In genomic region chr19:32487595-32488255, GRCm38 (mm10) we compare ENCODE assay signal across 10 mouse cellular contexts. TPM values are rescaled to one million over a fixed set of nuclear protein-coding genes. Genes with fewer than 3 reads are reported as not detected.
A peak's percentile ranks its signal among the peaks of the same experiment; 100 is the strongest.
DNase-seq lines count a peak whose midpoint lies in the region; ATAC-seq and TF ChIP-seq lines count a peak whose summit lies in the region.
"Had no signal": no experiment of that assay in that cellular context is flagged by ENCODE, and none has a peak within 500 bp of the region (broad histone marks: within the 10 kb centered on the region; RNA-seq: fewer than 3 reads in every experiment).

No protein-coding gene starts in this region.

- H3K4me3 ChIP-seq in kidney, embryonic 14.5 days (ENCODE audit: low read length): no peak overlapping the region
- H3K4me3 ChIP-seq in embryonic facial prominence, embryonic 14.5 days (ENCODE audit: low read depth, low read length): peak overlapping the region; percentile 81; the same call in 1 of the 2 replicates
- H3K4me3 ChIP-seq in intestine, embryonic 16.5 days (ENCODE audit: low read length): peak overlapping the region; percentile 83
- H3K4me3 ChIP-seq in midbrain, postnatal 0 days (ENCODE audit: low read depth, low read length): 0 out of 2 replicates have a peak overlapping the region, but pooled peaks have one; percentile 68

- no peak for TF ChIP-seq CTCF in midbrain, postnatal 0 days (IDR thresholded peaks at IDR 0.05)

- peaks cover 3% of the 10 kb centered on the region; the same call in 1 of the 2 replicates for H3K4me1 ChIP-seq in kidney, embryonic 14.5 days (ENCODE audit: control insufficient read depth, insufficient read depth, low read length)
- H3K4me1 ChIP-seq in embryonic facial prominence, embryonic 14.5 days (ENCODE audit: control insufficient read depth, insufficient read depth, low read length): peaks cover 18% of the 10 kb centered on the region
- H3K4me1 ChIP-seq in intestine, embryonic 16.5 days (ENCODE audit: control insufficient read depth, insufficient read depth, low read length): peaks cover 16% of the 10 kb centered on the region
- H3K4me1 ChIP-seq in midbrain, postnatal 0 days (ENCODE audit: insufficient read depth, low read length): peaks cover 9% of the 10 kb centered on the region; the same call in 1 of the 2 replicates

- no peak overlapping the region for H3K27ac ChIP-seq in kidney, embryonic 14.5 days (ENCODE audit: low read depth, low read length)
- no peak overlapping the region for H3K27ac ChIP-seq in embryonic facial prominence, embryonic 14.5 days (replicated peaks; ENCODE audit: low read depth, low read length)
- no peak overlapping the region for H3K27ac ChIP-seq in intestine, embryonic 16.5 days (ENCODE audit: low read length)
- no peak overlapping the region for H3K27ac ChIP-seq in midbrain, postnatal 0 days (ENCODE audit: low read depth, low read length)

- peaks cover 9% of the 10 kb centered on the region; the same call in 1 of the 2 replicates for H3K36me3 ChIP-seq in kidney, embryonic 14.5 days (ENCODE audit: control insufficient read depth, insufficient read depth, low read length)
- H3K36me3 ChIP-seq in embryonic facial prominence, embryonic 14.5 days (ENCODE audit: control insufficient read depth, insufficient read depth, low read length): peaks cover 9% of the 10 kb centered on the region
- peaks cover 6% of the 10 kb centered on the region; the same call in 1 of the 2 replicates for H3K36me3 ChIP-seq in intestine, embryonic 16.5 days (ENCODE audit: control insufficient read depth, insufficient read depth, low read length)
- peaks cover 6% of the 10 kb centered on the region for H3K36me3 ChIP-seq in midbrain, postnatal 0 days (ENCODE audit: insufficient read depth, low read length)

- no peak overlapping the region for H3K9ac ChIP-seq in kidney, embryonic 14.5 days (ENCODE audit: low read depth, low read length)
- H3K9ac ChIP-seq in embryonic facial prominence, embryonic 14.5 days (ENCODE audit: low read depth, low read length): peak overlapping the region; percentile 22; the same call in 1 of the 2 replicates
- no peak overlapping the region for H3K9ac ChIP-seq in intestine, embryonic 16.5 days (ENCODE audit: low read depth, low read length)
- no peak overlapping the region for H3K9ac ChIP-seq in midbrain, postnatal 0 days (replicated peaks; ENCODE audit: low read length, poor library complexity, severe bottlenecking)

- H3K4me2 ChIP-seq in kidney, embryonic 14.5 days (replicated peaks; ENCODE audit: low read depth, low read length): peak overlapping the region; percentile 86
- H3K4me2 ChIP-seq in embryonic facial prominence, embryonic 14.5 days (ENCODE audit: low read depth, low read length): peak overlapping the region; percentile 86
- H3K4me2 ChIP-seq in intestine, embryonic 16.5 days (ENCODE audit: low read depth, low read length): peak overlapping the region; percentile 86
- peak overlapping the region; percentile 73 for H3K4me2 ChIP-seq in midbrain, postnatal 0 days (ENCODE audit: low read depth, low read length, poor library complexity, severe bottlenecking)

- WGBS in kidney, embryonic 14.5 days: 93% methylated on average over 8 of the region's 8 CpGs
- WGBS in embryonic facial prominence, embryonic 14.5 days: 83% methylated on average over 8 of the region's 8 CpGs
- 75% methylated on average over 8 of the region's 8 CpGs for WGBS in intestine, embryonic 16.5 days
- 87% methylated on average over 8 of the region's 8 CpGs for WGBS in midbrain, postnatal 0 days

- no peak for DNase-seq in kidney, postnatal 4 days
- DNase-seq in embryonic facial prominence, embryonic 14.5 days (ENCODE audit: low spot score): no peak
- DNase-seq in midbrain, postnatal 0 days (ENCODE audit: low spot score): no peak
- DNase-seq in layer of hippocampus, adult 8-10 months (ENCODE audit: low spot score in 2 of 2): no peak
- DNase-seq in right cerebral cortex, postnatal 25 days: no peak
- DNase-seq: cerebellum, adult 18-20 months; kidney, adult 9 months had no signal

- no peak for ATAC-seq in kidney, embryonic 14.5 days (ENCODE audit: low FRiP score, low TSS enrichment)
- ATAC-seq in embryonic facial prominence, embryonic 14.5 days (ENCODE audit: low read depth): no peak
- no peak for ATAC-seq in intestine, embryonic 16.5 days
- no peak for ATAC-seq in midbrain, postnatal 0 days (ENCODE audit: low FRiP score)
- no peak for ATAC-seq in megakaryocyte progenitor cell, adult 5-6 weeks (replicated peaks; ENCODE audit: poor library complexity)

- no peaks in the 10 kb centered on the region for H3K27me3 ChIP-seq in kidney, embryonic 14.5 days (ENCODE audit: control insufficient read depth, insufficient read depth, low read length)
- H3K27me3 ChIP-seq in embryonic facial prominence, embryonic 14.5 days (replicated peaks; ENCODE audit: control insufficient read depth, insufficient read depth, low read length): no peaks in the 10 kb centered on the region
- no peaks in the 10 kb centered on the region for H3K27me3 ChIP-seq in intestine, embryonic 16.5 days (replicated peaks; ENCODE audit: control insufficient read depth, insufficient read depth, low read length)
- H3K27me3 ChIP-seq in midbrain, postnatal 0 days (ENCODE audit: insufficient read depth, low read length): no peaks in the 10 kb centered on the region

- H3K9me3 ChIP-seq in kidney, embryonic 14.5 days (ENCODE audit: control insufficient read depth, low read length): no peaks in the 10 kb centered on the region
- H3K9me3 ChIP-seq in embryonic facial prominence, embryonic 14.5 days (ENCODE audit: control insufficient read depth, low read length): no peaks in the 10 kb centered on the region
- H3K9me3 ChIP-seq in intestine, embryonic 16.5 days (ENCODE audit: control insufficient read depth, low read length): no peaks in the 10 kb centered on the region
- no peaks in the 10 kb centered on the region for H3K9me3 ChIP-seq in midbrain, postnatal 0 days (ENCODE audit: low read length)

RNA-seq across cellular contexts. Expression of gene Minpp1, which starts 2.2 kb away (rescaled TPM):
- 62.6 and 82.4 TPM in 2 replicates for polyA plus RNA-seq in kidney, embryonic 14.5 days (2014; fragmentation: Nextera tagmentation; extraction: Ambion mirVana)
- 61.7 and 64.3 TPM in 2 replicates for polyA plus RNA-seq in embryonic facial prominence, embryonic 14.5 days (2014; fragmentation: Nextera tagmentation; extraction: Ambion mirVana)
- polyA plus RNA-seq in intestine, embryonic 16.5 days (2015; fragmentation: Nextera tagmentation; extraction: Ambion mirVana): 56.7 and 60.9 TPM in 2 replicates
- total RNA-seq in midbrain, postnatal 0 days (2014; rRNA removed): 92.6 and 122 TPM in 2 replicates
- 63.1 and 70.2 TPM in 2 replicates for polyA plus RNA-seq in midbrain, postnatal 0 days (2015; fragmentation: Nextera tagmentation; extraction: Ambion mirVana)
- 58.3 and 67.6 TPM in 2 replicates for total RNA-seq in megakaryocyte progenitor cell, adult 5-6 weeks (2015)
- total RNA-seq in megakaryocyte progenitor cell, adult 5-6 weeks (2017): 45.6 and 53.2 TPM in 2 replicates
- 10 to 100 TPM; 54.8 to 58.1 (median 55.9) TPM for total RNA-seq in layer of hippocampus, adult 8-10 months (2022)

RNA-seq across cellular contexts. Expression of gene Rpl9-ps6, which starts 21.3 kb away (rescaled TPM):
- 142 and 148 TPM in 2 replicates for polyA plus RNA-seq in kidney, embryonic 14.5 days (2014; fragmentation: Nextera tagmentation; extraction: Ambion mirVana)
- 151 and 180 TPM in 2 replicates for polyA plus RNA-seq in embryonic facial prominence, embryonic 14.5 days (2014; fragmentation: Nextera tagmentation; extraction: Ambion mirVana)
- 79.6 and 82.0 TPM in 2 replicates for polyA plus RNA-seq in intestine, embryonic 16.5 days (2015; fragmentation: Nextera tagmentation; extraction: Ambion mirVana)
- 39.8 and 71.7 TPM in 2 replicates for total RNA-seq in midbrain, postnatal 0 days (2014; rRNA removed)
- 48.9 and 51.6 TPM in 2 replicates for polyA plus RNA-seq in midbrain, postnatal 0 days (2015; fragmentation: Nextera tagmentation; extraction: Ambion mirVana)
- total RNA-seq in megakaryocyte progenitor cell, adult 5-6 weeks (2015): 253 and 285 TPM in 2 replicates
- total RNA-seq in megakaryocyte progenitor cell, adult 5-6 weeks (2017): 104 and 124 TPM in 2 replicates
- total RNA-seq in layer of hippocampus, adult 8-10 months (2022): 10 to 100 TPM; 27.2 to 45.2 (median 37.3) TPM
